Mouse (Mus musculus) thymus, adult 2 months (tissue): ENCODE measurements around the gene Haus5. TPM values are rescaled to one million over a fixed set of nuclear protein-coding genes. Genes with fewer than 3 reads are reported as not detected.
A peak's percentile ranks its signal among the peaks of the same experiment; 100 is the strongest.

Experiments
- DNase-seq: peaks from one replicate; pipeline ENCODE4 v3.0.0; 2021
- H3K27ac ChIP-seq: fragments of 200-500 bp; 2 replicates; pipeline ENCODE4 v1.5.1; 2012; ENCODE audit warnings: low read length, control low read depth; ENCODE audit not compliant: control insufficient read depth, insufficient read depth
- H3K27me3 ChIP-seq: fragments of 200-500 bp; 2 replicates; pipeline ENCODE4 v1.6.1; 2012; ENCODE audit warnings: mild to moderate bottlenecking, low read length, moderate library complexity, mixed read lengths; ENCODE audit not compliant: control insufficient read depth, insufficient read depth
- H3K36me3 ChIP-seq: fragments of 200-500 bp; 2 replicates; pipeline ENCODE4 v1.6.1; 2012; ENCODE audit warnings: mild to moderate bottlenecking, low read length, moderate library complexity; ENCODE audit not compliant: control insufficient read depth, insufficient read depth
- H3K4me1 ChIP-seq: fragments of 200-500 bp; replicated peaks from 2 replicates; pipeline ENCODE4 v1.6.1; 2012; ENCODE audit warnings: low read length; ENCODE audit not compliant: control insufficient read depth, insufficient read depth
- H3K4me3 ChIP-seq: fragments of 200-500 bp; 2 replicates; pipeline ENCODE4 v1.5.1; 2012; ENCODE audit warnings: mild to moderate bottlenecking, low read length, control low read depth, moderate library complexity; ENCODE audit not compliant: control insufficient read depth, insufficient read depth
- CTCF ChIP-seq: fragments of 200-500 bp; IDR thresholded peaks from 2 replicates; pipeline ENCODE4 v1.5.1; 2012; ENCODE audit warnings: mild to moderate bottlenecking, control low read depth, low read length, moderate library complexity, borderline replicate concordance; ENCODE audit not compliant: control insufficient read depth, poor library complexity, insufficient read depth; ENCODE audit errors: extremely low read depth
- POLR2A ChIP-seq: fragments of 200-500 bp; IDR thresholded peaks from 2 replicates; pipeline ENCODE4 v1.6.1; 2012; ENCODE audit warnings: mild to moderate bottlenecking, low read length, control low read depth, moderate library complexity; ENCODE audit not compliant: control insufficient read depth, poor library complexity, insufficient read depth; ENCODE audit errors: extremely low read depth
- WGBS: fragments of 180-500 bp; shearing (Covaris S2); methylation state at CpG from one replicate; pipeline ENCODE4 v1.1.7; 2018; 5-methylcytosine and 5-hydroxymethylcytosine counted together
- polyA plus RNA-seq: library from polyadenylated mRNA; depleted of rRNA; stranded (reverse); fragments of >200 nt; gene quantifications from 2 replicates; pipeline ENCODE4 v1.2.3, GENCODE M21; 2012; rRNA removed

Haus5 gene
- polyA plus RNA-seq: 41.2 and 47.7 TPM in 2 replicates

- Histone ChIP-seq H3K36me3 (no peaks in the 10 kb centered on the region; the same call in 1 of the 2 replicates), H3K4me3 (peak within 1 kb of the TSS; percentile 73), H3K27me3 (no peaks in the 10 kb centered on the region), H3K4me1 (peaks cover 6% of the 10 kb centered on the region), H3K27ac (no peak within 1 kb of the TSS)
- TF ChIP-seq CTCF (0 out of 2 replicates have a peak, but pooled peaks have one; percentile 15), POLR2A (0 out of 2 replicates have a peak, but pooled peaks have one; percentile 42)
- peak; percentile 88 for DNase-seq
- WGBS: under 1% methylated on average over 34 of the region's 34 CpGs
Observed at GRCm38 (mm10) chr7:30664529-30665200, at the start of gene Haus5. TSS of gene Haus5 (minus strand) at chr7:30664994.

DNA sequence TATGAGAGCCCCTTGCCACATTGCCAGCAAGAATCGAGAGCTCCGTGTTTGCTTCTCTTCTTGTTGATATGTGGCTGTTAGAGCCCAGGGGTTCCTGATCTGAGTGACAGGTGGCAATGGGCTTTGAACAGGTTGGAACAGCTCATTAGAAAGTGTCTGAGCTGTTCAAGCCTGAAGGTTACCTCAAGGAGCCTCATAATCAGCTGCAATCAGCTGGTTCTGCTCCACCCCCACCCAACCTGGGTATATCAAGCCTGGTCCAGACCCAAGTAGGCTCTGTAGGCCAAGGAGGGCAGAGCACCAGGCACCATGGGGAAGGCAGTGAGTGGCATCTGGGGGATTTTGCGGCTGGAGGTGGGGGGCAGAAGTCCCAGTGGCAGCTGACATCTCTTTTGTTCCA lies 47.1 kb upstream of the Haus5 start, which contains the start of gene Atp4a:
TSS of gene Atp4a (plus strand) at position 268 of the 400 bp plus-strand sequence.
- Histone ChIP-seq H3K4me1 (peaks cover 3% of the 10 kb centered on the region), H3K4me3 (no peak within 1 kb of the TSS)
- no peak for DNase-seq

GRCm38 (mm10) chr7:30707441-30707840 lies 42.6 kb upstream of the Haus5 start:
- DNase-seq: no peak
- WGBS: 100% methylated on average over 1 of the region's 1 CpGs
- no peaks in the 10 kb centered on the region for H3K36me3 ChIP-seq
- TF ChIP-seq POLR2A: no peak
- TF ChIP-seq CTCF: no peak
- no peak overlapping the region for H3K4me3 ChIP-seq
- no peak overlapping the region for H3K27ac ChIP-seq
- no peaks in the 10 kb centered on the region for H3K4me1 ChIP-seq
- no peaks in the 10 kb centered on the region for H3K27me3 ChIP-seq

More for the DNA sequence above, 47.1 kb upstream of the Haus5 start, which contains the start of gene Atp4a:
- Histone ChIP-seq H3K27me3 (no peaks in the 10 kb centered on the region; the same call in 1 of the 2 replicates), H3K27ac (no peak within 1 kb of the TSS), H3K36me3 (no peaks in the 10 kb centered on the region)
- 83% methylated on average over 3 of the region's 3 CpGs for WGBS
- TF ChIP-seq POLR2A (no peak), CTCF (no peak)

DNA sequence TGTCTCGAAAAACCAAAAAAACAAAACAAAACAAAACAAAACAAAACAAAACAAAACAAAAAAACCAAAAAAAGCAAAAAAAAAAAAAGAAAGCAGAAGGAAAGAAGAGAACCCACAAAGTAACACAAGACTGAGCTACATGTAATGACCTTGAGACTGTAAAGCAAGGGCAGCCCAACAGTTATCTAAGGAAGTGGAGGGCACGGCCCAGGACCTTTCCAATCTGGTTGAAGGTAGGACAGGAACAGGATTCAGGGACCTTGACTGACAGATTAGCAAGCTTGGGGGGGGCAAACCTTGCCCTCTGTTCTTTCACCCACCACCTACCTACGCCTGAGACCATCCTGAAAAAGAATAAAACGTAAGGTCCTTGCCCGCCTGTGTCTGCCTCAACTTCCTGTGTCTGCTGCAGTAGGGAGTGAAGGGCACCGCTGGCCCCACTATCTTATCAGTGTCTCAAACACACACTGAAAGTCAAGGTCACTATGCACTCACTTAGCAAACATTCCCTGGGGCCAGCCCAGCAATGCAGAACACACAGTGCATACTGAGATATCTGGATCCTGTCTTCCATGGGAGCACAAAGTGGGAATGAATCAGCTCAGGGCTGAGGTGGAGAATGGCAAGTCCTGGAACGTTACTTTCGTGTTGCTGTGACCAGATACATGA lies 41.6 kb upstream of the Haus5 start:
- TF ChIP-seq POLR2A: no peak
- TF ChIP-seq CTCF: no peak
- DNase-seq: no peak
- Histone ChIP-seq H3K27ac (no peak overlapping the region), H3K4me1 (no peaks in the 10 kb centered on the region), H3K27me3 (no peaks in the 10 kb centered on the region), H3K4me3 (no peak overlapping the region), H3K36me3 (no peaks in the 10 kb centered on the region)
- WGBS: 89% methylated on average over 8 of the region's 8 CpGs

DNA sequence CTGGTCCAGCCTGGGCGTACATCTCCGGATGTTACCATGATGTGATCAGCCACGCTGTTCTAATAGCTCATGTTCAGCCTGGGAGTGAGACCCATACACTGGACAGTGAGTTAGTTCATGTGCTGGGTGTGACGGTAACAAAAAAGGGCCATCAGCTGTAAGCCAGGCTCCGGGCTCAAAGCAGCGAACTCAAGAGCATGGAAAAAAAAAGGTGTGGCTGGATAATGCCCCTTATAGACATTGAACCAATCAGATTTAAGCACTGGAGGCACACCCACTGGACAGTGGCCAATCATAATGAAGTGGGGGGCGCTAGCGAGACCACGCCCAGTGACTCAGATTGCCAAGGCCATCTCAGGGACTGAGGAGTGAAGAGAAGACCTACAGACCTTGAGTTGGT lies 33.8 kb upstream of the Haus5 start, which contains the start of gene 2200002J24Rik:
TSS of gene 2200002J24Rik (plus strand) at position 338 of the 400 bp plus-strand sequence.
- no peak for TF ChIP-seq CTCF
- TF ChIP-seq POLR2A: no peak
- Histone ChIP-seq H3K4me3 (no peak within 1 kb of the TSS), H3K27me3 (no peaks in the 10 kb centered on the region), H3K4me1 (no peaks in the 10 kb centered on the region), H3K27ac (no peak within 1 kb of the TSS), H3K36me3 (no peaks in the 10 kb centered on the region)
- DNase-seq: no peak
- WGBS: 74% methylated on average over 9 of the region's 9 CpGs

DNA sequence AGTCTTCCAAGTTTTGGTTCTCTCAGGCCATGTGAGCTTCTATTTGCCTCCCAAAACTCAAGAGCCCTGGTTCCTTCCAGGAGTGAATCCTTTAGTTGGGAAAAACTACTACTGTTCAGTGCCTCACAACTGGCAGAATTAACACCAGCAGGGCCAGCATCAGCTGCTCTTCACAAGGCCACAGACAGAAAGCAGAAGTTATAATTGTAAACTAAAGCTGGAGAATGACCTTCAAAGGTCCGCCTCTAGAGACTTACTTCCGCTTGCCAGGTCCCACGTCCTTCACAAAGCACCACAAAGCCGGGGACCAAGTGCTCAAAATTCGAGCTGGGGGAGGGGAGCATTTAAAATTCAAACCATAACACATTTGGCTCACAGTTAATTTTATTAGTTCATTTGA lies 33.3 kb upstream of the Haus5 start:
- Histone ChIP-seq H3K36me3 (no peaks in the 10 kb centered on the region), H3K4me1 (no peaks in the 10 kb centered on the region), H3K27ac (no peak overlapping the region), H3K4me3 (no peak overlapping the region), H3K27me3 (no peaks in the 10 kb centered on the region)
- 16% methylated on average over 5 of the region's 5 CpGs for WGBS
- TF ChIP-seq POLR2A (no peak), CTCF (no peak)
- DNase-seq: no peak
